ENCODE assay signal across 19 mouse cellular contexts in genomic region chr11:116045173-116045572, GRCm38 (mm10). TPM values are rescaled to one million over a fixed set of nuclear protein-coding genes. Genes with fewer than 3 reads are reported as not detected.
DNase-seq lines count a peak whose midpoint lies in the region; ATAC-seq and TF ChIP-seq lines count a peak whose summit lies in the region.
"Had no signal": no experiment of that assay in that cellular context is flagged by ENCODE, and none has a peak within 500 bp of the region (broad histone marks: within the 10 kb centered on the region; RNA-seq: fewer than 3 reads in every experiment).

No protein-coding gene starts in this region.

- H3K79me2 ChIP-seq in CH12.LX (replicated peaks; ENCODE audit: control insufficient read depth, extremely low read depth, insufficient read depth, poor library complexity, severe bottlenecking) (peaks cover 15% of the 10 kb centered on the region), MEL (ENCODE audit: control insufficient read depth, insufficient read depth, low read length, poor library complexity) (peaks cover 1% of the 10 kb centered on the region; the same call in 1 of the 2 replicates)

- no peak overlapping the region for H3K9ac ChIP-seq in CH12.LX (ENCODE audit: insufficient read depth, low read depth)
- H3K9ac ChIP-seq in MEL (ENCODE audit: control insufficient read depth, low read depth, low read length, poor library complexity, severe bottlenecking) = no peak overlapping the region
- H3K9ac ChIP-seq in midbrain, embryonic 15.5 days = no peak overlapping the region
- H3K9ac ChIP-seq in heart, embryonic 11.5 days (ENCODE audit: low read depth, low read length) = no peak overlapping the region

- TF ChIP-seq POLR2A in CH12.LX (IDR thresholded peaks at IDR 0.05; ENCODE audit: low read depth, low read length) = no peak
- TF ChIP-seq POLR2A in MEL (IDR thresholded peaks at IDR 0.05; ENCODE audit: control insufficient read depth in 1 of 2, insufficient read depth in 1 of 2, low read depth in 1 of 2, low read length in 2 of 2, poor library complexity in 1 of 2) = no peak

- H3K36me3 ChIP-seq in CH12.LX (replicated peaks in 1 of 2; ENCODE audit: control insufficient read depth in 1 of 2, insufficient read depth in 1 of 2, low read length in 1 of 2) (peaks cover 68 to 88% of the 10 kb centered on the region in 2 experiments), MEL (ENCODE audit: control insufficient read depth in 1 of 2, insufficient read depth in 2 of 2, low read length in 2 of 2) (peaks cover 0 to 31% of the 10 kb centered on the region in 2 experiments; a peak in 2 of 4 replicates)
- peaks cover 23% of the 10 kb centered on the region for H3K36me3 ChIP-seq in midbrain, embryonic 15.5 days (replicated peaks)
- peaks cover 46% of the 10 kb centered on the region for H3K36me3 ChIP-seq in heart, embryonic 11.5 days (ENCODE audit: control insufficient read depth, insufficient read depth, low read length)

- no peak for TF ChIP-seq CTCF in CH12.LX (conservative IDR thresholded peaks at IDR 0.05 in 1 of 2, IDR thresholded peaks at IDR 0.05 in 1 of 2; ENCODE audit: low read depth in 2 of 2, low read length in 2 of 2)
- no peak for TF ChIP-seq CTCF in MEL (IDR thresholded peaks at IDR 0.05 in 2 of 3, conservative IDR thresholded peaks at IDR 0.05 in 1 of 3; ENCODE audit: control insufficient read depth in 1 of 3, insufficient read depth in 1 of 3, low read depth in 2 of 3, low read length in 3 of 3, poor library complexity in 1 of 3, severe bottlenecking in 1 of 3)

- H3K4me3 ChIP-seq in CH12.LX (replicated peaks in 1 of 3; ENCODE audit: low read depth in 2 of 3, low read length in 2 of 3, poor library complexity in 1 of 3) = no peak overlapping the region
- no peak overlapping the region for H3K4me3 ChIP-seq in MEL (ENCODE audit: control insufficient read depth in 1 of 2, insufficient read depth in 1 of 2, low read depth in 2 of 2, low read length in 2 of 2)
- no peak overlapping the region for H3K4me3 ChIP-seq in midbrain, embryonic 15.5 days
- H3K4me3 ChIP-seq in heart, embryonic 11.5 days (ENCODE audit: low read depth, low read length) = no peak overlapping the region

- no peak for DNase-seq in CH12.LX (ENCODE audit: extremely low read depth)
- no peak for DNase-seq in MEL (ENCODE audit: low read depth, low spot score)
- DNase-seq: adrenal gland, adult 2 months; adrenal gland, adult 8-10 months; adrenal gland, postnatal 10 days; adrenal gland, postnatal 14 days; adrenal gland, postnatal 25 days; adrenal gland, postnatal 36 days; B cell, adult 2 months; cerebellum, adult 11 months; cerebellum, adult 11-12 months; cerebellum, adult 18-20 months; cerebellum, adult 2 months; cerebellum, adult 8-10 months had no signal

- H3K4me1 ChIP-seq in CH12.LX (ENCODE audit: control insufficient read depth in 1 of 2, insufficient read depth in 2 of 2) = peaks cover 0 to 4% of the 10 kb centered on the region in 2 experiments; a peak in 1 of 4 replicates
- H3K4me1 ChIP-seq in MEL (ENCODE audit: control insufficient read depth in 1 of 2, insufficient read depth in 2 of 2, low read length in 2 of 2) = no peaks in the 10 kb centered on the region
- no peaks in the 10 kb centered on the region for H3K4me1 ChIP-seq in midbrain, embryonic 15.5 days
- H3K4me1 ChIP-seq in heart, embryonic 11.5 days (ENCODE audit: control insufficient read depth, insufficient read depth, low read length) = peaks cover 3% of the 10 kb centered on the region; the same call in 1 of the 2 replicates

- in situ Hi-C loops in CH12.LX (cut with MboI; ENCODE audit: low pct_ligation_motif_present, low pct_unique_long_range_greater_than_20kb, low sequenced_read_pairs) = no loop called here

- WGBS in midbrain, embryonic 15.5 days = 93% methylated on average over 6 of the region's 6 CpGs
- WGBS in heart, embryonic 11.5 days (ENCODE audit: insufficient replicate concordance) = 93% methylated on average over 6 of the region's 6 CpGs

- H3K27me3 ChIP-seq in CH12.LX (replicated peaks) = no peaks in the 10 kb centered on the region
- no peaks in the 10 kb centered on the region for H3K27me3 ChIP-seq in MEL (ENCODE audit: control insufficient read depth in 1 of 2, insufficient read depth in 2 of 2, low read length in 2 of 2)
- H3K27me3 ChIP-seq in midbrain, embryonic 15.5 days (replicated peaks) = no peaks in the 10 kb centered on the region
- H3K27me3 ChIP-seq in heart, embryonic 11.5 days (ENCODE audit: control insufficient read depth, insufficient read depth, low read length) = no peaks in the 10 kb centered on the region
- H3K27me3 ChIP-seq: Patski had no signal

- H3K9me3 ChIP-seq in CH12.LX (replicated peaks; ENCODE audit: low read length) (peaks cover 13% of the 10 kb centered on the region), MEL (replicated peaks; ENCODE audit: insufficient read depth, low read length) (no peaks in the 10 kb centered on the region)
- no peaks in the 10 kb centered on the region for H3K9me3 ChIP-seq in midbrain, embryonic 15.5 days
- no peaks in the 10 kb centered on the region for H3K9me3 ChIP-seq in heart, embryonic 11.5 days (replicated peaks; ENCODE audit: control insufficient read depth, low read length)

- no peak for TF ChIP-seq RAD21 in CH12.LX (IDR thresholded peaks at IDR 0.05; ENCODE audit: low read depth, low read length)
- no peak for TF ChIP-seq RAD21 in MEL (IDR thresholded peaks at IDR 0.05; ENCODE audit: low read depth, low read length)

- dilution Hi-C loops in CH12.LX (cut with MboI; ENCODE audit: extremely low pct_ligation_motif_present, extremely low pct_unique_long_range_greater_than_20kb, low sequenced_read_pairs) = no loop called here

- ATAC-seq in midbrain, embryonic 15.5 days (replicated peaks) = no peak
- ATAC-seq in heart, embryonic 11.5 days (replicated peaks; ENCODE audit: insufficient number of reproducible peaks, low FRiP score, low TSS enrichment) = no peak
- ATAC-seq: activated CD4-positive, CD25-positive, alpha-beta regulatory T cell, adult 4 months; CD4-positive, CD25-positive, alpha-beta regulatory T cell, adult 4 months; Patski had no signal

- no peak overlapping the region for H3K4me2 ChIP-seq in CH12.LX (ENCODE audit: insufficient read depth, low read depth, poor library complexity, severe bottlenecking)
- H3K4me2 ChIP-seq in midbrain, embryonic 15.5 days = no peak overlapping the region
- no peak overlapping the region for H3K4me2 ChIP-seq in heart, embryonic 11.5 days

- TF ChIP-seq EP300 in CH12.LX (IDR thresholded peaks at IDR 0.05; ENCODE audit: low read length) (no peak), MEL (IDR thresholded peaks at IDR 0.05; ENCODE audit: low read depth in 1 of 2, low read length in 2 of 2) (no peak)

- H3K27ac ChIP-seq in CH12.LX (ENCODE audit: insufficient read depth, low read depth) (no peak overlapping the region), MEL (ENCODE audit: control insufficient read depth, low read depth, low read length) (no peak overlapping the region)
- no peak overlapping the region for H3K27ac ChIP-seq in midbrain, embryonic 15.5 days
- H3K27ac ChIP-seq in heart, embryonic 11.5 days (ENCODE audit: low read depth, low read length) = no peak overlapping the region

RNA-seq across cellular contexts. Expression of gene Unk, which starts 15.1 kb away (rescaled TPM):
- total RNA-seq in CH12.LX (2012; rRNA removed) (22.2 and 24.7 TPM in 2 replicates), CH12.LX (2014; rRNA removed) (18.5 and 20.9 TPM in 2 replicates), MEL (2012; rRNA removed) (21.7 and 24.0 TPM in 2 replicates)
- polyA plus RNA-seq in CH12.LX (2012; ENCODE audit: insufficient read length, low read depth) (30.5 and 35.0 TPM in 2 replicates), MEL (2012; ENCODE audit: insufficient read depth in 1 of 2, insufficient read length in 2 of 2, low read depth in 1 of 2, low replicate concordance in 2 of 2, missing spikeins in 1 of 2) (10 to 100 TPM in 1 of 2 experiments, not detected in 1; 42.3 TPM)
- polyA plus RNA-seq in midbrain, embryonic 15.5 days (2015; fragmentation: Nextera tagmentation; extraction: Ambion mirVana) = 39.7 and 40.7 TPM in 2 replicates
- polyA plus RNA-seq in heart, embryonic 11.5 days (2014; fragmentation: Nextera tagmentation; extraction: Ambion mirVana) = 18.7 and 20.0 TPM in 2 replicates

RNA-seq across cellular contexts. Expression of gene H3f3b, which starts 17.4 kb away (rescaled TPM):
- 340 and 455 TPM in 2 replicates for total RNA-seq in CH12.LX (2012; rRNA removed)
- 567 and 573 TPM in 2 replicates for total RNA-seq in CH12.LX (2014; rRNA removed)
- 862 and 889 TPM in 2 replicates for polyA plus RNA-seq in CH12.LX (2012; ENCODE audit: insufficient read length, low read depth)
- 451 and 498 TPM in 2 replicates for total RNA-seq in MEL (2012; rRNA removed)
- 100 to 1,000 TPM in 1 of 2 experiments, 10 to 100 TPM in 1; 96.6 to 767 TPM for polyA plus RNA-seq in MEL (2012; ENCODE audit: insufficient read depth in 1 of 2, insufficient read length in 2 of 2, low read depth in 1 of 2, low replicate concordance in 2 of 2, missing spikeins in 1 of 2)
- 2,073 and 2,119 TPM in 2 replicates for polyA plus RNA-seq in midbrain, embryonic 15.5 days (2015; fragmentation: Nextera tagmentation; extraction: Ambion mirVana)
- 734 and 757 TPM in 2 replicates for polyA plus RNA-seq in heart, embryonic 11.5 days (2014; fragmentation: Nextera tagmentation; extraction: Ambion mirVana)

RNA-seq across cellular contexts. Expression of gene Unc13d, which starts 32.6 kb away (rescaled TPM):
- total RNA-seq in CH12.LX (2012; rRNA removed) (12.2 and 14.0 TPM in 2 replicates), CH12.LX (2014; rRNA removed) (8.9 and 9.6 TPM in 2 replicates), MEL (2012; rRNA removed) (146 and 176 TPM in 2 replicates)
- polyA plus RNA-seq in CH12.LX (2012; ENCODE audit: insufficient read length, low read depth) (15.7 and 16.8 TPM in 2 replicates), MEL (2012; ENCODE audit: insufficient read depth in 1 of 2, insufficient read length in 2 of 2, low read depth in 1 of 2, low replicate concordance in 2 of 2, missing spikeins in 1 of 2) (100 to 1,000 TPM in 1 of 2 experiments, not detected in 1; 115 TPM)
- polyA plus RNA-seq in midbrain, embryonic 15.5 days (2015; fragmentation: Nextera tagmentation; extraction: Ambion mirVana) = 0.70 and 1.5 TPM in 2 replicates
- 2.3 and 2.6 TPM in 2 replicates for polyA plus RNA-seq in heart, embryonic 11.5 days (2014; fragmentation: Nextera tagmentation; extraction: Ambion mirVana)

RNA-seq across cellular contexts. Expression of gene Galk1, which starts 32.7 kb away (rescaled TPM):
- total RNA-seq in CH12.LX (2012; rRNA removed) = 340 and 413 TPM in 2 replicates
- 228 and 263 TPM in 2 replicates for total RNA-seq in CH12.LX (2014; rRNA removed)
- polyA plus RNA-seq in CH12.LX (2012; ENCODE audit: insufficient read length, low read depth) = 293 and 300 TPM in 2 replicates
- total RNA-seq in MEL (2012; rRNA removed) = 253 and 322 TPM in 2 replicates
- polyA plus RNA-seq in MEL (2012; ENCODE audit: insufficient read depth in 1 of 2, insufficient read length in 2 of 2, low read depth in 1 of 2, low replicate concordance in 2 of 2, missing spikeins in 1 of 2) = 100 to 1,000 TPM in 1 of 2 experiments, not detected in 1; 326 TPM
- 53.2 and 58.5 TPM in 2 replicates for polyA plus RNA-seq in midbrain, embryonic 15.5 days (2015; fragmentation: Nextera tagmentation; extraction: Ambion mirVana)
- 137 and 151 TPM in 2 replicates for polyA plus RNA-seq in heart, embryonic 11.5 days (2014; fragmentation: Nextera tagmentation; extraction: Ambion mirVana)

RNA-seq across cellular contexts. Expression of gene Wbp2, which starts 41.6 kb away (rescaled TPM):
- total RNA-seq in CH12.LX (2012; rRNA removed) (27.1 and 30.7 TPM in 2 replicates), CH12.LX (2014; rRNA removed) (14.0 and 15.2 TPM in 2 replicates), MEL (2012; rRNA removed) (16.5 and 19.4 TPM in 2 replicates)
- polyA plus RNA-seq in CH12.LX (2012; ENCODE audit: insufficient read length, low read depth) (70.8 and 97.1 TPM in 2 replicates), MEL (2012; ENCODE audit: insufficient read depth in 1 of 2, insufficient read length in 2 of 2, low read depth in 1 of 2, low replicate concordance in 2 of 2, missing spikeins in 1 of 2) (10 to 100 TPM in 1 of 2 experiments, not detected in 1; 75.8 TPM)
- polyA plus RNA-seq in midbrain, embryonic 15.5 days (2015; fragmentation: Nextera tagmentation; extraction: Ambion mirVana) = 165 and 173 TPM in 2 replicates
- 129 and 144 TPM in 2 replicates for polyA plus RNA-seq in heart, embryonic 11.5 days (2014; fragmentation: Nextera tagmentation; extraction: Ambion mirVana)

Comparison
In these comparisons a context has a peak if more than half of its experiments do, and no peak if none do; other contexts are left out.
1. Of the 35 proteins assayed by ChIP-seq in both MEL and CH12.LX: peak only in MEL: none; only in CH12.LX: none; in both: ZKSCAN1; in neither: 34.